Mouse (Mus musculus) hindbrain, embryonic 16.5 days (tissue): Measurements from ENCODE around the gene Mybpc1. TPM values are rescaled to one million over a fixed set of nuclear protein-coding genes. Genes with fewer than 3 reads are reported as not detected.
"Not testable (repeated sequence)": the region's sequence is repeated elsewhere in the genome, so short reads cannot be mapped to it uniquely, and the experiment has no call there.

Source experiments
- ATAC-seq: fragments of 200-750 bp; cut with Nextera tagmentation; 2 replicates; pipeline ENCODE4 v1.8.0; 2017; ENCODE audit warnings: moderate TSS enrichment, moderate library complexity
- H3K27ac ChIP-seq: fragments of 300-500 bp; sonication (generic); 2 replicates; pipeline ENCODE4 v1.5.1; 2014; ENCODE audit warnings: low read depth, mild to moderate bottlenecking, control low read depth, low read length, moderate library complexity
- H3K27me3 ChIP-seq: fragments of 300-500 bp; sonication (generic); replicated peaks from 2 replicates; pipeline ENCODE4 v1.6.1; 2014; ENCODE audit warnings: low read length; ENCODE audit not compliant: control insufficient read depth, insufficient read depth
- H3K36me3 ChIP-seq: fragments of 300-500 bp; sonication (generic); 2 replicates; pipeline ENCODE4 v1.6.1; 2014; ENCODE audit warnings: mild to moderate bottlenecking, low read length, moderate library complexity, mixed read lengths; ENCODE audit not compliant: control insufficient read depth, insufficient read depth
- H3K4me1 ChIP-seq: fragments of 300-500 bp; sonication (generic); 2 replicates; pipeline ENCODE4 v1.6.1; 2014; ENCODE audit warnings: low read depth, low read length; ENCODE audit not compliant: control insufficient read depth, insufficient read depth
- H3K4me2 ChIP-seq: fragments of 300-500 bp; sonication (generic); 2 replicates; pipeline ENCODE4 v1.6.1; 2014; ENCODE audit warnings: mild to moderate bottlenecking, low read length, control low read depth, moderate library complexity
- H3K4me3 ChIP-seq: fragments of 300-500 bp; sonication (generic); 2 replicates; pipeline ENCODE4 v1.5.1; 2014; ENCODE audit warnings: mild to moderate bottlenecking, low read length, control low read depth, moderate library complexity
- H3K9ac ChIP-seq: fragments of 300-500 bp; sonication (generic); 2 replicates; pipeline ENCODE4 v1.6.1; 2014; ENCODE audit warnings: low read depth, mild to moderate bottlenecking, control low read depth, low read length, moderate library complexity
- H3K9me3 ChIP-seq: fragments of 300-500 bp; sonication (generic); 2 replicates; pipeline ENCODE4 v1.6.1; 2014; ENCODE audit warnings: mild to moderate bottlenecking, low read length, moderate library complexity; ENCODE audit not compliant: control insufficient read depth
- WGBS: fragments of 180-500 bp; shearing (Covaris S2); extraction: QIAGEN DNeasy Blood & Tissue Kit; methylation state at CpG from one replicate; pipeline ENCODE4 v1.1.7; 2014; 5-methylcytosine and 5-hydroxymethylcytosine counted together
- polyA plus RNA-seq: library from polyadenylated mRNA; unstranded; fragments of >200 nt; fragmentation: Nextera tagmentation; extraction: Ambion mirVana; gene quantifications from 2 replicates; pipeline ENCODE4 v1.2.1, GENCODE M21; 2015

Mybpc1 gene
- polyA plus RNA-seq, 1 experiment from 2014 or later: 3.4 TPM

DNA sequence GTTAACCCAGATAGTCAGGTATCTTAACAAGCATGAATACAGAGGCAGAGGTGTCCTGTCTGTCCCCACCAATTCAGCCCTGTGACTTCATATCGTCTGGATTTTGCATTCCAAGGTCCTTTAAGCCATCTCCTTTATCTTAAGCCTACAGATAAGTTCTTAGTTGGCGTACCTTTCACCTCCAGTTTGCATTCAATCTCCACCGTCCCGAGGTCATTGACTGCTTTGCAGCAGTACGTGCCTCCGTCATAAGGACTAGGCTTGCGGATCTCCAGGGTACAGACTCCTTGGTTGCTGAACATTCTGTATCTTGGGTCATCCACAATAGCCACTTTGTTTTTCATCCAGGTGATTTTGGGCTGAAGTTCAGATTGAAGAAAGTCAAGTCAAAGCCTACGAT lies 82.2 kb downstream of the Mybpc1 start:
- Histone ChIP-seq H3K9me3 (no peaks in the 10 kb centered on the region), H3K36me3 (no peaks in the 10 kb centered on the region), H3K4me1 (no peaks in the 10 kb centered on the region), H3K4me3 (no peak overlapping the region), H3K27ac (no peak overlapping the region), H3K9ac (no peak overlapping the region), H3K27me3 (no peaks in the 10 kb centered on the region), H3K4me2 (no peak overlapping the region)
- ATAC-seq: no peak
- WGBS: 92% methylated on average over 8 of the region's 8 CpGs

DNA sequence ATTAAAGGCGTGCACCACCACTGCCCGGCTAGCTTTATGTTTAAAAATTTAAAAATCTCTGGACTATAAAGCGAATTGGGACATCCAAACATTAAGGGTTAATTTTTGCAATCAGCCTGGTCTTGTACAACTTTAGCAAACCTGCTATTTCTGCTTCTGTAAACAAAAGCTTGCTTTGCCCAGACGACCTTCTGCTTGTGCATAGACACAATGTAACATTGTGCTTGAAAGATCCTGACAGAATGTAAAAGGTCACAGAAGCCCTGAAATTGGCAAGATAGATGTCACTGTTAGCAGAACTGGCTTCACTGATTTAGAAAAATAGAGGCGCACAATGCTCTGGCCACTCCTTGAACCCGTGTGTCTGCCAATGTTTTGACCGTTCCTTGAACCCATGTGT lies 89.9 kb downstream of the Mybpc1 start:
- not testable (repeated sequence) for H3K9ac ChIP-seq, H3K4me2 ChIP-seq, H3K36me3 ChIP-seq, ATAC-seq, H3K27ac ChIP-seq, H3K27me3 ChIP-seq, H3K4me1 ChIP-seq, H3K9me3 ChIP-seq, H3K4me3 ChIP-seq
- WGBS: 89% methylated on average over 6 of the region's 7 CpGs

GRCm38 (mm10) chr10:88514495-88514894 lies 90.5 kb downstream of the Mybpc1 start:
- H3K36me3 ChIP-seq: no peaks in the 10 kb centered on the region
- WGBS: 39% methylated on average over 2 of the region's 2 CpGs
- no peak for ATAC-seq
- H3K9ac ChIP-seq: no peak overlapping the region
- H3K4me3 ChIP-seq: no peak overlapping the region
- no peak overlapping the region for H3K27ac ChIP-seq
- no peaks in the 10 kb centered on the region for H3K27me3 ChIP-seq
- H3K4me2 ChIP-seq: no peak overlapping the region
- no peaks in the 10 kb centered on the region for H3K4me1 ChIP-seq
- no peaks in the 10 kb centered on the region for H3K9me3 ChIP-seq

DNA sequence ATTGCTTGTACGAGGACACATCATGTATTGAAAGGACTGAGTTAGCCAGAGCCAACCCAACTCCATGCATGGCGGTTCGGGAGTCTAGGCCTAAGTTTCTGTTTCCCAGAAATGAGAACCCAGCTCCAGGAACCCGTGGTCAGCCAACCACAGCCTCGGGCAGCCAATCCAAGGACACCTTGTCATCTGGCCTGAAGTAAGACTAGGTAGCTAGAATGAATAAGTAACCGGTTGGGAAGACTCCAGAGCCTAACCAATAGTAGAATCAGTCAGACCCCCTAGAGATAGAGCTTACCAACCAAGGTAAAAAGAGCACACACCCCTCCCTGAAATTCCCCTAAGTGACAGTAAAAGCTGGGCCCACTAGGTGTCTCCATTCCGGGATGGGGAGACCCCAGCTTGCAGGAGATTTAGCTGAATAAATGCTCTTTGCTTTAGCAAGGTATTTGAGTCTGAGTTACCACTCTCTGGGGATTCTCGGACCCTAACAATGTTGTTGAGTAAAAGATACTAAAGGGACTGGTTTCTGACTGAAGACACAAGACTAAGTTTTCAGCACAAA lies 91.3 kb downstream of the Mybpc1 start:
- Histone ChIP-seq H3K4me2 (no peak overlapping the region), H3K9ac (no peak overlapping the region), H3K36me3 (no peaks in the 10 kb centered on the region), H3K9me3 (no peaks in the 10 kb centered on the region), H3K4me3 (no peak overlapping the region), H3K27me3 (no peaks in the 10 kb centered on the region), H3K4me1 (no peaks in the 10 kb centered on the region), H3K27ac (no peak overlapping the region)
- WGBS: 72% methylated on average over 8 of the region's 8 CpGs
- no peak for ATAC-seq

- 95% methylated on average over 9 of the region's 9 CpGs for WGBS
- no peak for ATAC-seq
- H3K27me3 ChIP-seq: no peaks in the 10 kb centered on the region
- no peak overlapping the region for H3K4me3 ChIP-seq
- H3K36me3 ChIP-seq: no peaks in the 10 kb centered on the region
- H3K9ac ChIP-seq: no peak overlapping the region
- H3K4me2 ChIP-seq: no peak overlapping the region
- no peaks in the 10 kb centered on the region for H3K4me1 ChIP-seq
- no peak overlapping the region for H3K27ac ChIP-seq
- no peaks in the 10 kb centered on the region for H3K9me3 ChIP-seq
Observed at GRCm38 (mm10) chr10:88511355-88511754, 93.6 kb downstream of the Mybpc1 start.

- H3K4me1 ChIP-seq: no peaks in the 10 kb centered on the region
- ATAC-seq: no peak
- no peak overlapping the region for H3K4me3 ChIP-seq
- H3K9ac ChIP-seq: no peak overlapping the region
- 75% methylated on average over 12 of the region's 12 CpGs for WGBS
- H3K36me3 ChIP-seq: no peaks in the 10 kb centered on the region
- H3K27ac ChIP-seq: no peak overlapping the region
- H3K9me3 ChIP-seq: no peaks in the 10 kb centered on the region
- H3K4me2 ChIP-seq: no peak overlapping the region
- H3K27me3 ChIP-seq: no peaks in the 10 kb centered on the region
Observed at GRCm38 (mm10) chr10:88510503-88511271, 94.3 kb downstream of the Mybpc1 start.

- Histone ChIP-seq H3K4me1 (peaks cover under 1% of the 10 kb centered on the region; the same call in 1 of the 2 replicates), H3K9ac (no peak overlapping the region), H3K9me3 (no peaks in the 10 kb centered on the region), H3K27ac (no peak overlapping the region), H3K4me3 (no peak overlapping the region), H3K36me3 (no peaks in the 10 kb centered on the region), H3K27me3 (no peaks in the 10 kb centered on the region), H3K4me2 (no peak overlapping the region)
- ATAC-seq: no peak
- 79% methylated on average over 7 of the region's 7 CpGs for WGBS
Observed at GRCm38 (mm10) chr10:88507691-88508143, 97.2 kb downstream of the Mybpc1 start.

- Histone ChIP-seq H3K27me3 (no peaks in the 10 kb centered on the region), H3K36me3 (no peaks in the 10 kb centered on the region), H3K9me3 (no peaks in the 10 kb centered on the region), H3K9ac (no peak overlapping the region), H3K4me1 (peaks cover 10% of the 10 kb centered on the region), H3K4me2 (no peak overlapping the region), H3K27ac (no peak overlapping the region), H3K4me3 (no peak overlapping the region)
- no peak for ATAC-seq
- WGBS: 80% methylated on average over 5 of the region's 5 CpGs
Observed at GRCm38 (mm10) chr10:88505256-88505655, 99.7 kb downstream of the Mybpc1 start.

- Histone ChIP-seq H3K4me3 (no peak overlapping the region), H3K9ac (no peak overlapping the region; the same call in 1 of the 2 replicates), H3K27me3 (no peaks in the 10 kb centered on the region), H3K36me3 (no peaks in the 10 kb centered on the region), H3K4me2 (peak overlapping the region; percentile 75), H3K4me1 (peaks cover 10% of the 10 kb centered on the region), H3K9me3 (no peaks in the 10 kb centered on the region), H3K27ac (no peak overlapping the region)
- no peak for ATAC-seq
- WGBS: 49% methylated on average over 3 of the region's 3 CpGs
Observed at GRCm38 (mm10) chr10:88504481-88504880, 100.5 kb downstream of the Mybpc1 start.
